Mouse (Mus musculus) megakaryocyte, embryonic 14.5 days (primary cell): ENCODE measurements around the gene Selplg. TPM values are rescaled to one million over a fixed set of nuclear protein-coding genes. Genes with fewer than 3 reads are reported as not detected.

Experiments used
- H3K27me3 ChIP-seq: replicated peaks from 2 replicates; pipeline ENCODE3; 2012; ENCODE audit warnings: inconsistent platforms
- H3K36me3 ChIP-seq: replicated peaks from 2 replicates; pipeline ENCODE3; 2012; ENCODE audit warnings: low read length, inconsistent platforms, mixed read lengths
- H3K4me1 ChIP-seq: 2 replicates; pipeline ENCODE4 v1.6.1; 2012; ENCODE audit warnings: inconsistent platforms
- H3K4me3 ChIP-seq: replicated peaks from 2 replicates; pipeline ENCODE3; 2012; ENCODE audit warnings: moderate library complexity, mild to moderate bottlenecking, inconsistent platforms
- H3K9me3 ChIP-seq: 2 replicates; pipeline ENCODE4 v1.6.1; 2012; ENCODE audit warnings: inconsistent platforms
- FLI1 ChIP-seq: IDR thresholded peaks from 2 replicates; pipeline ENCODE4 v1.6.1; 2012; ENCODE audit warnings: low read length, inconsistent platforms, mixed read lengths
- GATA1 ChIP-seq: IDR thresholded peaks from 3 replicates; pipeline ENCODE4 v1.6.1; 2012; ENCODE audit warnings: mixed read lengths, low read length, inconsistent platforms, borderline replicate concordance
- polyA plus RNA-seq: library from polyadenylated mRNA; stranded (reverse); fragments of >175 nt; gene quantifications from 2 replicates; pipeline ENCODE4 v1.2.3, GENCODE M21; 2012; ENCODE audit warnings: low replicate concordance; ENCODE audit not compliant: insufficient read depth

The Selplg gene
- polyA plus RNA-seq, 1 experiment, result 167 TPM

- H3K4me1 ChIP-seq, result peaks cover 26% of the 10 kb centered on the region
- peaks cover 19% of the 10 kb centered on the region for H3K27me3 ChIP-seq
- H3K36me3 ChIP-seq, result peaks cover 47% of the 10 kb centered on the region
- no peaks in the 10 kb centered on the region for H3K9me3 ChIP-seq
- TF ChIP-seq GATA1 (no peak), FLI1 (no peak)
- H3K4me3 ChIP-seq, result peak overlapping the region; percentile 40
Measured at GRCm38 (mm10) chr5:113776128-113776895, 56.1 kb downstream of the Selplg start.

GRCm38 (mm10) chr5:113775585-113775984 lies 56.9 kb downstream of the Selplg start:
- H3K27me3 ChIP-seq, result peaks cover 12% of the 10 kb centered on the region
- TF ChIP-seq GATA1, result no peak
- no peak for TF ChIP-seq FLI1
- peaks cover 28% of the 10 kb centered on the region for H3K4me1 ChIP-seq
- H3K9me3 ChIP-seq, result no peaks in the 10 kb centered on the region
- H3K36me3 ChIP-seq, result peaks cover 47% of the 10 kb centered on the region
- H3K4me3 ChIP-seq, result no peak overlapping the region

- peaks cover 48% of the 10 kb centered on the region for H3K4me1 ChIP-seq
- H3K27me3 ChIP-seq, result no peaks in the 10 kb centered on the region
- TF ChIP-seq GATA1, result no peak
- TF ChIP-seq FLI1, result no peak
- peak overlapping the region; percentile 99 for H3K4me3 ChIP-seq
- no peaks in the 10 kb centered on the region for H3K9me3 ChIP-seq
- peaks cover 49% of the 10 kb centered on the region for H3K36me3 ChIP-seq
Measured at GRCm38 (mm10) chr5:113773664-113774063, 58.8 kb downstream of the Selplg start.

GRCm38 (mm10) chr5:113772905-113773519 lies 59.4 kb downstream of the Selplg start:
- Histone ChIP-seq H3K4me3 (peak overlapping the region; percentile 99), H3K36me3 (peaks cover 50% of the 10 kb centered on the region), H3K4me1 (peaks cover 54% of the 10 kb centered on the region), H3K9me3 (no peaks in the 10 kb centered on the region), H3K27me3 (no peaks in the 10 kb centered on the region)
- no peak for TF ChIP-seq GATA1
- TF ChIP-seq FLI1, result no peak

GRCm38 (mm10) chr5:113772450-113772895 lies 60.0 kb downstream of the Selplg start, which contains the start of the genes Sart3 and Iscu:
Gene Sart3 (minus strand): TSS chr5:113772510.
Gene Iscu (plus strand): TSS chr5:113772748.
- H3K9me3 ChIP-seq, result no peaks in the 10 kb centered on the region
- TF ChIP-seq FLI1 (peak; percentile 51; the same call in 1 of the 2 replicates), GATA1 (no peak)
- no peaks in the 10 kb centered on the region for H3K27me3 ChIP-seq
- peak within 1 kb of the TSS; percentile 99 for H3K4me3 ChIP-seq
- H3K36me3 ChIP-seq, result peaks cover 51% of the 10 kb centered on the region
- peaks cover 60% of the 10 kb centered on the region for H3K4me1 ChIP-seq

- Histone ChIP-seq H3K4me1 (peaks cover 65% of the 10 kb centered on the region), H3K9me3 (no peaks in the 10 kb centered on the region), H3K36me3 (peaks cover 50% of the 10 kb centered on the region), H3K4me3 (peak overlapping the region; percentile 99), H3K27me3 (no peaks in the 10 kb centered on the region)
- no peak for TF ChIP-seq GATA1
- peak; percentile 85 for TF ChIP-seq FLI1
Measured at GRCm38 (mm10) chr5:113771213-113772162, 61.0 kb downstream of the Selplg start.

- Histone ChIP-seq H3K4me3 (no peak overlapping the region), H3K36me3 (peaks cover 51% of the 10 kb centered on the region), H3K9me3 (no peaks in the 10 kb centered on the region), H3K4me1 (peaks cover 66% of the 10 kb centered on the region), H3K27me3 (no peaks in the 10 kb centered on the region)
- no peak for TF ChIP-seq FLI1
Measured at GRCm38 (mm10) chr5:113768806-113769205, 63.6 kb downstream of the Selplg start.

Other genes starting within 250 kb of the Selplg start
- 4.3 TPM in 1 of 2 replicates, not detected in the other for gene Cmklr1, start 182.2 kb downstream of the Selplg start, polyA plus RNA-seq
- gene 1700069L16Rik, start 107.9 kb downstream of the Selplg start, polyA plus RNA-seq, result not detected in 2 replicates
- 1.2 and 2.4 TPM in 2 replicates for gene Ficd, start 96.8 kb downstream of the Selplg start, polyA plus RNA-seq
- gene Sart3, start 60.1 kb downstream of the Selplg start, polyA plus RNA-seq, result 9.0 and 14.3 TPM in 2 replicates
- gene Iscu, start 59.9 kb downstream of the Selplg start, polyA plus RNA-seq, result 39.7 and 56.2 TPM in 2 replicates
- gene Tmem119, start 32.1 kb downstream of the Selplg start, polyA plus RNA-seq, result 4.0 TPM in 1 of 2 replicates, not detected in the other
- gene Coro1c, start 76.1 kb upstream of the Selplg start, polyA plus RNA-seq, result 132 and 208 TPM in 2 replicates
- 2.9 and 3.9 TPM in 2 replicates for gene Ssh1, start 161.2 kb upstream of the Selplg start, polyA plus RNA-seq
- gene Dao, start 171.1 kb upstream of the Selplg start, polyA plus RNA-seq, result not detected in 2 replicates
- gene Usp30, start 232.8 kb upstream of the Selplg start, polyA plus RNA-seq, result 3.6 and 5.6 TPM in 2 replicates